Mouse (Mus musculus) liver, embryonic 16.5 days (tissue): ENCODE data around the gene Tspyl3. TPM values are rescaled to one million over a fixed set of nuclear protein-coding genes. Genes with fewer than 3 reads are reported as not detected.

ENCODE experiments used
- ATAC-seq: fragments of 200-750 bp; cut with Nextera tagmentation; 2 replicates; pipeline ENCODE4 v1.8.0; 2017; ENCODE audit warnings: low read depth, mild to moderate bottlenecking, moderate number of reproducible peaks, moderate library complexity
- H3K27ac ChIP-seq: fragments of 300-500 bp; sonication (generic); 2 replicates; pipeline ENCODE4 v1.5.1; 2014; ENCODE audit warnings: mild to moderate bottlenecking, low read length
- H3K27me3 ChIP-seq: fragments of 300-500 bp; sonication (generic); 2 replicates; pipeline ENCODE4 v1.6.1; 2014; ENCODE audit warnings: low read depth, low read length, mixed read lengths; ENCODE audit not compliant: control insufficient read depth, insufficient read depth
- H3K36me3 ChIP-seq: fragments of 300-500 bp; sonication (generic); 2 replicates; pipeline ENCODE4 v1.6.1; 2014; ENCODE audit warnings: mild to moderate bottlenecking; ENCODE audit not compliant: control insufficient read depth, insufficient read depth
- H3K4me1 ChIP-seq: fragments of 300-500 bp; sonication (generic); 2 replicates; pipeline ENCODE4 v1.6.1; 2014; ENCODE audit warnings: low read depth, low read length, mixed read lengths; ENCODE audit not compliant: control insufficient read depth
- H3K4me2 ChIP-seq: fragments of 300-500 bp; sonication (generic); 2 replicates; pipeline ENCODE4 v1.6.1; 2014; ENCODE audit warnings: low read depth, low read length, mixed read lengths
- H3K4me3 ChIP-seq: fragments of 300-500 bp; sonication (generic); 2 replicates; pipeline ENCODE4 v1.5.1; 2014; ENCODE audit warnings: low read depth, mild to moderate bottlenecking, low read length
- H3K9ac ChIP-seq: fragments of 300-500 bp; sonication (generic); 2 replicates; pipeline ENCODE4 v1.6.1; 2014; ENCODE audit warnings: low read depth, low read length
- H3K9me3 ChIP-seq: fragments of 300-500 bp; sonication (generic); replicated peaks from 2 replicates; pipeline ENCODE4 v1.6.1; 2016; ENCODE audit warnings: low read length; ENCODE audit not compliant: control insufficient read depth
- WGBS: fragments of 180-500 bp; shearing (Covaris S2); extraction: QIAGEN DNeasy Blood & Tissue Kit; methylation state at CpG from one replicate; pipeline ENCODE4 v1.1.7; 2014; ENCODE audit not compliant: insufficient replicate concordance; 5-methylcytosine and 5-hydroxymethylcytosine counted together
- polyA plus RNA-seq: library from polyadenylated mRNA; unstranded; fragments of >200 nt; fragmentation: Nextera tagmentation; extraction: Ambion mirVana; gene quantifications from 2 replicates; pipeline ENCODE4 v1.2.1, GENCODE M21; 2015

The Tspyl3 gene
- polyA plus RNA-seq, 1 experiment from 2014 or later: 2.4 TPM

DNA sequence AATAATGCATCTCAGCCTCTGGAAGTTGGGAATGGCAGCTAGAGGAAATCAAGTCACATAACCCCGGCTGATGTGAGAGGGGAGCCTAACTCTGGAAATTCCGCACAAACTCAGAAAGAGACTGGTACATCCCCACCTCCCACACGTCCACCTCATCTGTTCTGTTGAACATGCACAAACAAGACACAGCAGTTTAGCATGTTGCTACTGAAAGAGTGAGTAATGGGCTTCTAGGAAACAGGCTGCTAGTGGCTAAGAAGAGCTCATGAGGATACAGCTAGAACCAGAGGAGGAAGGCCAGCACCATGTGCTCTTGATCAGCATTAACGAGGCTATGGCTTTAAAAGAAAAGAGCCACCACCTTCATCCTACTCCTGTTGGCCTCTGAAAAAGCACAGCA, 12.7 kb upstream of the Tspyl3 start:
- H3K4me3 ChIP-seq: peak overlapping the region; percentile 88; the same call in 1 of the 2 replicates
- 73% methylated on average over 4 of the region's 4 CpGs for WGBS
- peak overlapping the region; percentile 4; the same call in 1 of the 2 replicates for H3K9ac ChIP-seq
- peaks cover 42% of the 10 kb centered on the region for H3K4me1 ChIP-seq
- H3K36me3 ChIP-seq: peaks cover 46% of the 10 kb centered on the region
- H3K27me3 ChIP-seq: no peaks in the 10 kb centered on the region
- H3K4me2 ChIP-seq: peak overlapping the region; percentile 85
- ATAC-seq: no peak
- H3K27ac ChIP-seq: peak overlapping the region; percentile 97
- H3K9me3 ChIP-seq: no peaks in the 10 kb centered on the region

DNA sequence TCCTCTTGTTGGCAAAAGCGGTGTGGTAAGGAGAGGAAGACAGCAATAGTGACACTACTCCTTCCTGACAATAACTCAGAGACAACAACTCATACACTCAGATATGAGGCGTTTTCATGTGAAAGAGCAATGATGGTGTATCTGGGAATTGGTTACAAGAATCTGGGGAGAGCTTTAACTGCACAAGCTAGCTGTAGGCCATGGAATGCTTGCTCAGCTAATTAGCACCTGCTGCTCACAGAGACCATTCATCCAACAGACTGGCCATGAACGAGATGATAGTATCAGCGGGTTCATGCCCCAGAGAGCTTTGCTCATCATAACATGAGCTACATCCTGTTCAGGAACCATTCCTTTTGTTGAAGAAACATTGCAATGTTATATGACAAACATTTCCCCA, 12.0 kb upstream of the Tspyl3 start:
- Histone ChIP-seq H3K9me3 (no peaks in the 10 kb centered on the region), H3K27ac (no peak overlapping the region), H3K4me3 (no peak overlapping the region), H3K4me1 (peaks cover 36% of the 10 kb centered on the region), H3K4me2 (peak overlapping the region; percentile 14; the same call in 1 of the 2 replicates), H3K9ac (no peak overlapping the region), H3K27me3 (no peaks in the 10 kb centered on the region), H3K36me3 (peaks cover 52% of the 10 kb centered on the region)
- 79% methylated on average over 4 of the region's 4 CpGs for WGBS
- ATAC-seq: no peak

DNA sequence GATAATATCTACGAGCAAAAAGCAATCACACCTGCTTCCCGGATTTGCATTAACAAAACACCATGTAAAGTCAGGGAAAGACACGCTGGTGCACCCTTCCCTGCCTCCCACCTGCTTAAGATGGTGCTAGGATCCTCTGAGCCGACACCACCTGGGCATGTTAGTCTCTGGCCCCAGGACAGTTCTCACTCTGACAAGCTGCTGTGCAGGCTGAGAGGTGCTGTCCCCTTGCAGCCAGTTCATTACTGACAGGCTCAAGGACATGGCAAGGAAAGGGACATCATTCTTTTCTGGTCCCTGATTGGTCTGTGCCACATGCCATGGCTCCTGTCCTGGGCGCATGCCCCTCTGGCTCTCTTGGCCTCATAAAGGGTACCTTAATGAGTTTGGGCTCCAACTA, 3.3 kb upstream of the Tspyl3 start:
- Histone ChIP-seq H3K27me3 (no peaks in the 10 kb centered on the region), H3K4me1 (peaks cover 62% of the 10 kb centered on the region), H3K9ac (peak overlapping the region; percentile 29), H3K36me3 (peaks cover 48% of the 10 kb centered on the region), H3K27ac (peak overlapping the region; percentile 79), H3K4me3 (0 out of 2 replicates have a peak overlapping the region, but pooled peaks have one; percentile 11), H3K4me2 (peak overlapping the region; percentile 44; the same call in 1 of the 2 replicates), H3K9me3 (no peaks in the 10 kb centered on the region)
- no peak for ATAC-seq
- WGBS: 68% methylated on average over 5 of the region's 5 CpGs

DNA sequence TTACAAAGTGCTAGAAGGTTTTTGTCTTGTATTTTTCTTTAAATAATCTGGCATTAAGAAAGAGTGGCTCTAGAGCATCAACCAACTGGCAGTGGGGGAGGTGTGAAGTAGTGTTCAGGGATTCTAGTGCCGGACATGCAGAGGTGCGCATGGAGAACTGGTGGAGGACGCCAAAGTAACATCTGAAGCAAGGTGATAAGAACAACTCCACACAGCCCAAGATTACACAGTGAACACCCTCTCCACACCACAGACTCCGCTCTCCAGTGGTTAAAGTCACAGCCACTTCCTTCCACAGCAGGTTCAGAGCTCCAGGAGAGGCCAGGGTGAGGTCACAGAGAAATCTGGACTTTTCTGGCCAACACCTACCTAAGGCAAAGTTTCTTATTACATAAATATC, 2.7 kb upstream of the Tspyl3 start:
- Histone ChIP-seq H3K27me3 (no peaks in the 10 kb centered on the region), H3K4me2 (peak overlapping the region; percentile 44), H3K4me3 (0 out of 2 replicates have a peak overlapping the region, but pooled peaks have one; percentile 1), H3K36me3 (peaks cover 43% of the 10 kb centered on the region), H3K4me1 (peaks cover 65% of the 10 kb centered on the region), H3K27ac (peak overlapping the region; percentile 79), H3K9me3 (no peaks in the 10 kb centered on the region), H3K9ac (no peak overlapping the region)
- peak; percentile 94 for ATAC-seq
- WGBS: 28% methylated on average over 4 of the region's 4 CpGs

DNA sequence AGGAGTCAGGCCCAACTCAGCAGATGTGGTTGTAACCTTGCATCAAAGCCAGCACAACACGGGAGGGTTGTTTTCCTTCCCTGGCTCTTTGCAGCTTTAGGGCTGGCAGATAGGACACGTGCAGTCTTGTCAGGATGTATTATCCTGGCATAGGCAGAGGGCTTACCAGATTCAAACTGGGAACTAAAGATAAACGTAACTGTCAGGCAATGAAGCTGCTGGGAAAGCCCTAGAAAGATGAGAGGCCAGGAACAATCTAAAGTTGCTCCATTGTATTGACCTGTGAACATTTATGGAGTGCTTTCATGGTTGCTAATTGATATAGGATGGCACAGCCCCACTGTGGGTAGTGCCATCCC, 333 bp upstream of the Tspyl3 start:
- Histone ChIP-seq H3K4me2 (peak overlapping the region; percentile 82), H3K4me3 (peak overlapping the region; percentile 63), H3K4me1 (peaks cover 83% of the 10 kb centered on the region), H3K27ac (peak overlapping the region; percentile 87), H3K9me3 (no peaks in the 10 kb centered on the region), H3K36me3 (peaks cover 22% of the 10 kb centered on the region), H3K27me3 (no peaks in the 10 kb centered on the region), H3K9ac (peak overlapping the region; percentile 72)
- no peak for ATAC-seq
- WGBS: 4% methylated on average over 3 of the region's 3 CpGs

DNA sequence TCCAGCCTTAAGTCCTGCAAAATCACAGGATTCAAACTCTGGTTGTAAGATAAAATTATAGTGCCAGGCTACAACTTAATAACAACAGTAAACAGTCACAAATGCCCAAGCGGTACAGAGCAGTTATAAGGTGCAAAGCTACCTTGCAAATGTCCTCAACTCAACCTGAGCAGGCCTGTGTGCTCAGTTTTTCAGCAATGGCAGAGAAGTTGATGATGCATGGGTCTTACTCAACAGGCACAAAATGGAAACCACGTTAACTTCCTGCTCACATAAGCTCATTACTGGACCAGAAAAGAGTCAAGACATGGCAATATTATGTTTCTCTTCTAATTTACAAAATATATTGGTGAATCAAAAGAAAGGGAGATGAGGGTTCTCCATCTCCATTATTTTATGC, 2.7 kb downstream of the Tspyl3 start:
- Histone ChIP-seq H3K9me3 (no peaks in the 10 kb centered on the region), H3K9ac (no peak overlapping the region), H3K27ac (peak overlapping the region; percentile 88), H3K4me2 (peak overlapping the region; percentile 68; the same call in 1 of the 2 replicates), H3K4me1 (peaks cover 64% of the 10 kb centered on the region), H3K36me3 (0 out of 2 replicates have a peak, but pooled peaks cover 3% of the 10 kb centered on the region), H3K27me3 (no peaks in the 10 kb centered on the region), H3K4me3 (no peak overlapping the region)
- WGBS: 67% methylated on average over 2 of the region's 2 CpGs
- no peak for ATAC-seq

DNA sequence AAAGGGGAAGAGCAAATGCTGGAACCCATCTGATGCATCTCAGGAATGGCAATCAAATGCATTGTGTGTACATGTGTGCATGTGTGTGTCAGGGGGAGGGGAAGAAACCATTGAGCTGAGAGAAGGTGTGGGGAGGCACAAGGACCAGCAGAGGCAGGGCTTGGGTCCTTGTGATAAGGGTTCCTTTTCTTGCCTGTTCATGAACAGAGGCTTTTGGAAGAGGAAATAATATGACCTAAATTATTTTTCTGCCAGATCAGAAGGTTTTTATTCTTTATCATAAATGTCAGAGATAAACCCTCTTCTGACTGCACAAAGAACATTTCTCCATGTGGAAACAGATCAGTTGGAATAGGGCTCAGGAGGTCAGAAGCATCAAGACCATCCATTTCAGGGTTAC, 3.1 kb downstream of the Tspyl3 start:
- H3K27ac ChIP-seq: peak overlapping the region; percentile 88
- peaks cover 60% of the 10 kb centered on the region for H3K4me1 ChIP-seq
- peak; percentile 73 for ATAC-seq
- H3K27me3 ChIP-seq: no peaks in the 10 kb centered on the region
- H3K4me2 ChIP-seq: peak overlapping the region; percentile 68
- peak overlapping the region; percentile 64 for H3K9ac ChIP-seq
- peak overlapping the region; percentile 29; the same call in 1 of the 2 replicates for H3K4me3 ChIP-seq
- no peaks in the 10 kb centered on the region for H3K9me3 ChIP-seq
- H3K36me3 ChIP-seq: 0 out of 2 replicates have a peak, but pooled peaks cover 3% of the 10 kb centered on the region

DNA sequence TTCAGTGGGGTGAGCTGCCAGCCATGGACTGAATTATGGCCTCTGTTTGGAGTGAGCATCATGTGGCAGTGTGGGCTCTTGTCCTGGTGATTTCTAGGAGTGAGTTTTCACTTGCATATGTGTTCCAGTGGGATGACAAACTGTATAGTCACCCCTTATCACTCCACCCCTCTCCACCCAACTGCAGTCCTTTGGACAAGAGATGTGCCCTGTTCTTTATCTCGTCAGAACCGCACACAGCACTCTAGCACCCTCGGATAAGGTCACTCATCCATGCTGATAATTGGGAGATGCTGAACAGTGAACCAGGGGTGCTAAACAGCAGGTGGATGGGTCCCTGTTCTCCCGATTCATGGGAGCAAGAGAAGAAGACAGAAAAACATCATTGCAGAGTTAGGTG, 3.6 kb downstream of the Tspyl3 start:
- Histone ChIP-seq H3K27ac (peak overlapping the region; percentile 88), H3K9ac (peak overlapping the region; percentile 64), H3K4me1 (peaks cover 55% of the 10 kb centered on the region), H3K4me2 (peak overlapping the region; percentile 68), H3K27me3 (no peaks in the 10 kb centered on the region), H3K36me3 (no peaks in the 10 kb centered on the region), H3K4me3 (peak overlapping the region; percentile 29; the same call in 1 of the 2 replicates), H3K9me3 (no peaks in the 10 kb centered on the region)
- WGBS: 13% methylated on average over 4 of the region's 4 CpGs
- ATAC-seq: peak; percentile 95

DNA sequence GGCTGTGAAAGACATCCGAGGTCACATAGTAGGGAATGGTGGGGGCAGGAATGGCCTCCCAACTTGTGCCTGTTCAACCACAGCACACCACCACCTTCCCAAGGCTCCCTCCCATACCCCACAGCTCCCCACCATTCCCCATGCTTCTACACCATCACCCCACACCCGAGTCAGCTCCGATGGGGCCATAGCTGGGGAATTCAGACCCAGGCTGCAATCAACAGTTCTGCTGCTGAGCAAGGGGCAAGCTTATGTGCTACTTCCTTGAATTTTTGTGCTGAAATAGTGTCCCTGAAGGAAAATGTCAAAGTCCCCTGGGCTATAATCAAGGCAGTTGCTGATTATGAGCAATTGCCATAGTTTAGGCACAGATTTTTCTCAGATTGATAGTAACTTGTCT, 6.7 kb downstream of the Tspyl3 start:
- no peak for ATAC-seq
- Histone ChIP-seq H3K4me1 (peaks cover 40% of the 10 kb centered on the region), H3K9ac (no peak overlapping the region), H3K36me3 (no peaks in the 10 kb centered on the region), H3K27ac (no peak overlapping the region), H3K9me3 (no peaks in the 10 kb centered on the region), H3K27me3 (no peaks in the 10 kb centered on the region), H3K4me3 (no peak overlapping the region), H3K4me2 (no peak overlapping the region)
- 68% methylated on average over 3 of the region's 3 CpGs for WGBS
